Comparison of ENCODE assay signal across 25 mouse cellular contexts in genomic region chr19:41807497-41807896, GRCm38 (mm10). TPM values are rescaled to one million over a fixed set of nuclear protein-coding genes. Genes with fewer than 3 reads are reported as not detected.
DNase-seq lines count a peak whose midpoint lies in the region; ATAC-seq and TF ChIP-seq lines count a peak whose summit lies in the region.
"Had no signal": no experiment of that assay in that cellular context is flagged by ENCODE, and none has a peak within 500 bp of the region (broad histone marks: within the 10 kb centered on the region; RNA-seq: fewer than 3 reads in every experiment).

No protein-coding gene starts in this region.

- ATAC-seq in stomach, embryonic 15.5 days (ENCODE audit: insufficient read depth, low FRiP score, low read depth): peak; percentile 45; the same call in 1 of the 2 replicates
- no peak for ATAC-seq in stomach, postnatal 0 days (ENCODE audit: low FRiP score, low TSS enrichment)
- ATAC-seq in liver, embryonic 16.5 days (ENCODE audit: low read depth): peak; percentile 85
- no peak for ATAC-seq in midbrain, embryonic 16.5 days
- ATAC-seq: CD4-positive, CD25-positive, alpha-beta regulatory T cell, adult 4 months; hindbrain, embryonic 16.5 days; intestine, embryonic 15.5 days; midbrain, embryonic 13.5 days had no signal

- H3K4me1 ChIP-seq in stomach, embryonic 15.5 days: no peaks in the 10 kb centered on the region
- H3K4me1 ChIP-seq in stomach, postnatal 0 days (replicated peaks; ENCODE audit: control insufficient read depth, insufficient read depth): no peaks in the 10 kb centered on the region
- H3K4me1 ChIP-seq in liver, embryonic 16.5 days (ENCODE audit: control insufficient read depth, low read depth, low read length): peaks cover 30% of the 10 kb centered on the region
- no peaks in the 10 kb centered on the region for H3K4me1 ChIP-seq in midbrain, embryonic 16.5 days (ENCODE audit: control insufficient read depth, insufficient read depth, low read length)
- H3K4me1 ChIP-seq: intestine, embryonic 15.5 days; midbrain, embryonic 13.5 days; neural tube, embryonic 12.5 days had no signal

- TF ChIP-seq EP300 in stomach, postnatal 0 days (optimal IDR thresholded peaks at IDR 0.05): no peak

- no peak overlapping the region for H3K9ac ChIP-seq in stomach, embryonic 15.5 days
- no peak overlapping the region for H3K9ac ChIP-seq in stomach, postnatal 0 days (ENCODE audit: low read length)
- peak overlapping the region; percentile 10; the same call in 1 of the 2 replicates for H3K9ac ChIP-seq in liver, embryonic 16.5 days (ENCODE audit: low read depth, low read length)
- no peak overlapping the region for H3K9ac ChIP-seq in midbrain, embryonic 16.5 days (ENCODE audit: low read depth, low read length)
- H3K9ac ChIP-seq: intestine, embryonic 15.5 days; midbrain, embryonic 13.5 days; neural tube, embryonic 12.5 days had no signal

- no peaks in the 10 kb centered on the region for H3K27me3 ChIP-seq in stomach, embryonic 15.5 days (replicated peaks)
- H3K27me3 ChIP-seq in stomach, postnatal 0 days (ENCODE audit: control insufficient read depth, insufficient read depth, low read length): no peaks in the 10 kb centered on the region
- H3K27me3 ChIP-seq in liver, embryonic 16.5 days (ENCODE audit: control insufficient read depth, insufficient read depth, low read depth, low read length): no peaks in the 10 kb centered on the region
- no peaks in the 10 kb centered on the region for H3K27me3 ChIP-seq in midbrain, embryonic 16.5 days (ENCODE audit: control insufficient read depth, insufficient read depth, low read depth, low read length)
- H3K27me3 ChIP-seq: intestine, embryonic 15.5 days; midbrain, embryonic 13.5 days; neural tube, embryonic 12.5 days had no signal

- H3K4me2 ChIP-seq in stomach, embryonic 15.5 days: no peak overlapping the region
- H3K4me2 ChIP-seq in stomach, postnatal 0 days (replicated peaks; ENCODE audit: low read depth): no peak overlapping the region
- peak overlapping the region; percentile 45 for H3K4me2 ChIP-seq in liver, embryonic 16.5 days (ENCODE audit: low read depth, low read length)
- no peak overlapping the region for H3K4me2 ChIP-seq in midbrain, embryonic 16.5 days (ENCODE audit: low read length)
- H3K4me2 ChIP-seq: intestine, embryonic 15.5 days; midbrain, embryonic 13.5 days; neural tube, embryonic 12.5 days had no signal

- no peak overlapping the region for H3K27ac ChIP-seq in stomach, embryonic 15.5 days
- H3K27ac ChIP-seq in stomach, postnatal 0 days (replicated peaks): no peak overlapping the region
- H3K27ac ChIP-seq in liver, embryonic 16.5 days (ENCODE audit: low read length): peak overlapping the region; percentile 39
- H3K27ac ChIP-seq in midbrain, embryonic 16.5 days (ENCODE audit: low read length): no peak overlapping the region
- H3K27ac ChIP-seq: forebrain, embryonic 10.5 days; intestine, embryonic 15.5 days; midbrain, embryonic 13.5 days; neural tube, embryonic 12.5 days had no signal

- TF ChIP-seq CTCF in stomach, postnatal 0 days (IDR thresholded peaks at IDR 0.05; ENCODE audit: low read depth): no peak

- no peak for DNase-seq in stomach, postnatal 0 days (ENCODE audit: low spot score)
- DNase-seq in liver: peak; percentile 67
- no peak for DNase-seq in cerebellum, adult 8-10 months
- no peak for DNase-seq in kidney, adult 9 months
- DNase-seq: adrenal gland, adult 2 months; cerebellum, adult 11-12 months; cerebellum, postnatal 25 days; gastrocnemius, postnatal 36 days; kidney, postnatal 36 days; layer of hippocampus, postnatal 36 days; lung, adult 18-20 months; lung, postnatal 10 days; retina, postnatal 1 day; right cerebral cortex, postnatal 25 days; thymus, adult 18-20 months; thymus, postnatal 4 days had no signal

- no peaks in the 10 kb centered on the region for H3K9me3 ChIP-seq in stomach, embryonic 15.5 days
- H3K9me3 ChIP-seq in stomach, postnatal 0 days (ENCODE audit: control insufficient read depth, low read length): no peaks in the 10 kb centered on the region
- 0 out of 2 replicates have a peak, but pooled peaks cover 2% of the 10 kb centered on the region for H3K9me3 ChIP-seq in liver, embryonic 16.5 days (replicated peaks; ENCODE audit: control insufficient read depth, low read length)
- no peaks in the 10 kb centered on the region for H3K9me3 ChIP-seq in midbrain, embryonic 16.5 days (replicated peaks; ENCODE audit: control insufficient read depth, low read length, poor library complexity, severe bottlenecking)
- H3K9me3 ChIP-seq: intestine, embryonic 15.5 days; midbrain, embryonic 13.5 days had no signal

- H3K36me3 ChIP-seq in stomach, embryonic 15.5 days: no peaks in the 10 kb centered on the region
- no peaks in the 10 kb centered on the region for H3K36me3 ChIP-seq in stomach, postnatal 0 days (ENCODE audit: control insufficient read depth, insufficient read depth, low read length)
- H3K36me3 ChIP-seq in liver, embryonic 16.5 days (ENCODE audit: control insufficient read depth, insufficient read depth): no peaks in the 10 kb centered on the region
- H3K36me3 ChIP-seq in midbrain, embryonic 16.5 days (ENCODE audit: control insufficient read depth, insufficient read depth, low read length): no peaks in the 10 kb centered on the region
- H3K36me3 ChIP-seq: forebrain, embryonic 10.5 days; intestine, embryonic 15.5 days; midbrain, embryonic 13.5 days; neural tube, embryonic 12.5 days had no signal

- no peak overlapping the region for H3K4me3 ChIP-seq in stomach, embryonic 15.5 days (replicated peaks)
- no peak overlapping the region for H3K4me3 ChIP-seq in stomach, postnatal 0 days (ENCODE audit: low read depth, low read length)
- no peak overlapping the region for H3K4me3 ChIP-seq in liver, embryonic 16.5 days (ENCODE audit: low read depth, low read length)
- no peak overlapping the region for H3K4me3 ChIP-seq in midbrain, embryonic 16.5 days (ENCODE audit: low read depth, low read length)
- H3K4me3 ChIP-seq: forebrain, embryonic 10.5 days; intestine, embryonic 15.5 days; midbrain, embryonic 13.5 days; neural tube, embryonic 12.5 days had no signal

- 78% methylated on average over 9 of the region's 9 CpGs for WGBS in stomach, embryonic 15.5 days
- 77% methylated on average over 9 of the region's 9 CpGs for WGBS in stomach, postnatal 0 days
- WGBS in liver, embryonic 16.5 days (ENCODE audit: insufficient replicate concordance): 24% methylated on average over 9 of the region's 9 CpGs
- WGBS in midbrain, embryonic 16.5 days: 92% methylated on average over 9 of the region's 9 CpGs

RNA-seq across cellular contexts. Expression of gene Arhgap19, which starts 5.7 kb away (rescaled TPM):
- 19.1 and 20.8 TPM in 2 replicates for polyA plus RNA-seq in stomach, embryonic 15.5 days (2015; fragmentation: Nextera tagmentation; extraction: Ambion mirVana)
- 2.7 and 3.5 TPM in 2 replicates for polyA plus RNA-seq in stomach, postnatal 0 days (2015; fragmentation: Nextera tagmentation; extraction: Ambion mirVana)
- 25.6 and 27.5 TPM in 2 replicates for polyA plus RNA-seq in liver, embryonic 16.5 days (2015; fragmentation: Nextera tagmentation; extraction: Ambion mirVana)
- 4.3 TPM in 2 replicates for polyA plus RNA-seq in midbrain, embryonic 16.5 days (2015; fragmentation: Nextera tagmentation; extraction: Ambion mirVana)

RNA-seq across cellular contexts. Expression of gene Frat1, which starts 22.3 kb away (rescaled TPM):
- 12.3 and 14.1 TPM in 2 replicates for polyA plus RNA-seq in stomach, embryonic 15.5 days (2015; fragmentation: Nextera tagmentation; extraction: Ambion mirVana)
- polyA plus RNA-seq in stomach, postnatal 0 days (2015; fragmentation: Nextera tagmentation; extraction: Ambion mirVana): 9.3 and 9.8 TPM in 2 replicates
- polyA plus RNA-seq in liver, embryonic 16.5 days (2015; fragmentation: Nextera tagmentation; extraction: Ambion mirVana): 8.3 and 8.5 TPM in 2 replicates
- polyA plus RNA-seq in midbrain, embryonic 16.5 days (2015; fragmentation: Nextera tagmentation; extraction: Ambion mirVana): 27.3 and 28.2 TPM in 2 replicates

RNA-seq across cellular contexts. Expression of gene Frat2, which starts 40.4 kb away (rescaled TPM):
- polyA plus RNA-seq in stomach, embryonic 15.5 days (2015; fragmentation: Nextera tagmentation; extraction: Ambion mirVana): 6.9 and 9.0 TPM in 2 replicates
- polyA plus RNA-seq in stomach, postnatal 0 days (2015; fragmentation: Nextera tagmentation; extraction: Ambion mirVana): 3.5 and 4.3 TPM in 2 replicates
- polyA plus RNA-seq in liver, embryonic 16.5 days (2015; fragmentation: Nextera tagmentation; extraction: Ambion mirVana): 2.5 and 2.7 TPM in 2 replicates
- polyA plus RNA-seq in midbrain, embryonic 16.5 days (2015; fragmentation: Nextera tagmentation; extraction: Ambion mirVana): 5.0 and 5.6 TPM in 2 replicates

Comparison
In these comparisons a context has a peak if more than half of its experiments do, and no peak if none do; other contexts are left out.
1. ATAC-seq: peak in stomach, embryonic 15.5 days (single experiment) and liver, embryonic 16.5 days (single experiment); none in stomach, postnatal 0 days (single experiment) and midbrain, embryonic 16.5 days (single experiment).